Comparison of ENCODE assay signal across 7 mouse cellular contexts in the genomic region with DNA sequence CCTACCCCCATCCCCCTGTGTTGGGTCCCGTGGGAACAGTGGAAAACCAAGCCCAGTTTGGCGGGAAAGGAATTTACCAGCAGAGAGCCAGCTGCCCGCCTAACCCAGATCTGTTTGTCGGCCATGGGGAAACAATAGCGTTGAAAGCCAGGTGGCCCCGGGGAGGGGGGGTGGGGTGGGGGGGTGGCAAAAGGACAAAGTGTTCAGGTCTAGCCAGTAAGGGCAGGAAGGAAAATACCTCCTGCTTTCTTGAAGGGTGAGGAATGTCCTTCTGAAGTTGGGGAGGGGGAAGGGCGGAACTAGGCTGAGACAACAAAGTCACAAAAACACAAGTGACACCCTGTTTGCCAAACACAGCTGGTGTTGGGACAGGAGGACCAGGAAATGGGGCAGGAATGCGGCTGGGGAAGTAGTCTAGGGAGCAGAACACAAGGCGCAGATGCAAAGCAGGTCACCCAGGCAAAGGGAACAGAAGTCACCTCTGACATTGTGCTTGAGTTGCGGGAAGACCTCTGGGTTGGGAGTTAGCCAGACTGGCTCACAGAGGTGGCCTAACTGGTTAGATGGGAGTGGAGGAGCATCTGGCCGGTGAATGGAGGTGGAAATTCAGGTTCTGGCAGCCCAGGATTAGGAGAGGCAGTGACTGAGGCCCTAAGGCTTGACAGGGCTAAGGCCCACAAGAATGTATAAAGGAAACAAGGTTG. TPM values are rescaled to one million over a fixed set of nuclear protein-coding genes. Genes with fewer than 3 reads are reported as not detected.
DNase-seq lines count a peak whose midpoint lies in the region; ATAC-seq and TF ChIP-seq lines count a peak whose summit lies in the region.

No protein-coding gene starts in this region.

- WGBS in heart, postnatal 0 days, result 38% methylated on average over 11 of the region's 11 CpGs
- WGBS in limb, embryonic 12.5 days, result 26% methylated on average over 11 of the region's 11 CpGs

- H3K27me3 ChIP-seq in heart, postnatal 0 days (ENCODE audit: control insufficient read depth, insufficient read depth, low read length), result no peaks in the 10 kb centered on the region
- H3K27me3 ChIP-seq in limb, embryonic 12.5 days, result no peaks in the 10 kb centered on the region; the same call in 1 of the 2 replicates

- H3K9ac ChIP-seq in heart, postnatal 0 days (replicated peaks; ENCODE audit: low read depth, low read length), result no peak overlapping the region
- no peak overlapping the region for H3K9ac ChIP-seq in limb, embryonic 12.5 days (replicated peaks)

- 0 out of 2 replicates have a peak overlapping the region, but pooled peaks have one; percentile 8 for H3K27ac ChIP-seq in heart, postnatal 0 days (ENCODE audit: low read depth)
- peak overlapping the region; percentile 64 for H3K27ac ChIP-seq in limb, embryonic 12.5 days

- no peaks in the 10 kb centered on the region for H3K9me3 ChIP-seq in heart, postnatal 0 days (replicated peaks; ENCODE audit: control insufficient read depth, low read length)
- H3K9me3 ChIP-seq in limb, embryonic 12.5 days, result 0 out of 2 replicates have a peak, but pooled peaks cover 4% of the 10 kb centered on the region

- peak; percentile 87 for DNase-seq in ES-CJ7 (ENCODE audit: low read depth, low spot score)
- DNase-seq in R1 (ENCODE audit: low read depth, low spot score), result peak; percentile 97
- DNase-seq in heart, postnatal 0 days (ENCODE audit: low spot score), result peak; percentile 27
- peak; percentile 74 to 80 for DNase-seq in urinary bladder, postnatal 36 days (ENCODE audit: low spot score in 2 of 2)
- DNase-seq in cerebellum, adult 11-12 months, result no peak
- no peak for DNase-seq in right cerebral cortex, adult 2 months (ENCODE audit: low spot score in 2 of 2)

- no peak overlapping the region for H3K4me3 ChIP-seq in heart, postnatal 0 days (ENCODE audit: low read depth, low read length)
- H3K4me3 ChIP-seq in limb, embryonic 12.5 days (replicated peaks), result no peak overlapping the region

- ATAC-seq in heart, postnatal 0 days (ENCODE audit: insufficient read depth, low read depth), result peak; percentile 47
- ATAC-seq in limb, embryonic 12.5 days (ENCODE audit: insufficient number of reproducible peaks, insufficient read depth, low FRiP score, low TSS enrichment, low read depth), result peak; percentile 32; the same call in 1 of the 2 replicates

- H3K4me1 ChIP-seq in heart, postnatal 0 days (ENCODE audit: control insufficient read depth, insufficient read depth), result no peaks in the 10 kb centered on the region
- H3K4me1 ChIP-seq in limb, embryonic 12.5 days (replicated peaks), result peaks cover 19% of the 10 kb centered on the region

- no peak for TF ChIP-seq CTCF in heart, postnatal 0 days (IDR thresholded peaks at IDR 0.05; ENCODE audit: low read depth)

- H3K36me3 ChIP-seq in heart, postnatal 0 days (replicated peaks; ENCODE audit: control insufficient read depth, insufficient read depth, low read length), result peaks cover 12% of the 10 kb centered on the region
- H3K36me3 ChIP-seq in limb, embryonic 12.5 days, result peaks cover 6% of the 10 kb centered on the region; the same call in 1 of the 2 replicates

- H3K4me2 ChIP-seq in heart, postnatal 0 days (ENCODE audit: low read depth, low read length), result no peak overlapping the region
- no peak overlapping the region for H3K4me2 ChIP-seq in limb, embryonic 12.5 days

- no peak for TF ChIP-seq EP300 in heart, postnatal 0 days (IDR thresholded peaks at IDR 0.05; ENCODE audit: low read depth)

RNA-seq across cellular contexts. Expression of a gene that starts 31.7 kb away (rescaled TPM):
- 2.8 and 7.2 TPM in 2 replicates for total RNA-seq in heart, postnatal 0 days (2014; rRNA removed; ENCODE audit: low replicate concordance)
- polyA plus RNA-seq in heart, postnatal 0 days (2015; fragmentation: Nextera tagmentation; extraction: Ambion mirVana), result 2.3 and 3.0 TPM in 2 replicates
- 13.3 and 13.7 TPM in 2 replicates for polyA plus RNA-seq in limb, embryonic 12.5 days (2016; fragmentation: Nextera tagmentation; extraction: Ambion mirVana)

Comparison
In these comparisons a context has a peak if more than half of its experiments do, and no peak if none do; other contexts are left out.
1. DNase-seq: peak in ES-CJ7 (single experiment), R1 (single experiment), heart, postnatal 0 days (single experiment) and urinary bladder, postnatal 36 days (2 of 2); none in cerebellum, adult 11-12 months (single experiment) and right cerebral cortex, adult 2 months (0 of 2).